Mouse (Mus musculus) gastrocnemius, adult 18-20 months (tissue): Measurements from ENCODE around the gene Snap25. TPM values are rescaled to one million over a fixed set of nuclear protein-coding genes. Genes with fewer than 3 reads are reported as not detected.

Experiments used
- DNase-seq: peaks from one replicate; pipeline ENCODE4 v3.0.0; 2021; ENCODE audit warnings: low spot score
- total RNA-seq, 2 experiments: library from RNA; stranded (reverse); gene quantifications; 2 replicates each; pipeline ENCODE4 v1.2.3; 2021

Gene Snap25
- total RNA-seq, 2 experiments from 2014 or later: not detected

DNA sequence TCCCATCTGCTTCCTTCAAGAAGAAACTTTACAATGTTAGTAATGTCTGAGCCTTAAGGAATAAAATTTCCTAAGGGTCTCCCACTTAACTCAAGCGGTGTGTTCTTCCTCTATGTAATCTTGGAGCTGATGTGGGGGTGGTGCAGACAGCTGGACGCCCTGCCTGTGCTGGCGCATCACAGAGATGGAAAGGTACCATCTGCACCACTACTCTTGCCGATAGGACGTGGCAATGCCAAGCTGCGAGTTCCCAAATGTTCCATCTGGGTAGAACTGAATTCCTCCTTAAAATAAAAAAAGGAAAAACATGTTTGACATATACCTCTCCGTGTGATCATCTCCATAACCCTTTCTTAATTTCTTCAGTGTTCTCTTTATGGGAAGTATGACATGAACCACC lies 89.9 kb downstream of the Snap25 start:
- DNase-seq: no peak

DNA sequence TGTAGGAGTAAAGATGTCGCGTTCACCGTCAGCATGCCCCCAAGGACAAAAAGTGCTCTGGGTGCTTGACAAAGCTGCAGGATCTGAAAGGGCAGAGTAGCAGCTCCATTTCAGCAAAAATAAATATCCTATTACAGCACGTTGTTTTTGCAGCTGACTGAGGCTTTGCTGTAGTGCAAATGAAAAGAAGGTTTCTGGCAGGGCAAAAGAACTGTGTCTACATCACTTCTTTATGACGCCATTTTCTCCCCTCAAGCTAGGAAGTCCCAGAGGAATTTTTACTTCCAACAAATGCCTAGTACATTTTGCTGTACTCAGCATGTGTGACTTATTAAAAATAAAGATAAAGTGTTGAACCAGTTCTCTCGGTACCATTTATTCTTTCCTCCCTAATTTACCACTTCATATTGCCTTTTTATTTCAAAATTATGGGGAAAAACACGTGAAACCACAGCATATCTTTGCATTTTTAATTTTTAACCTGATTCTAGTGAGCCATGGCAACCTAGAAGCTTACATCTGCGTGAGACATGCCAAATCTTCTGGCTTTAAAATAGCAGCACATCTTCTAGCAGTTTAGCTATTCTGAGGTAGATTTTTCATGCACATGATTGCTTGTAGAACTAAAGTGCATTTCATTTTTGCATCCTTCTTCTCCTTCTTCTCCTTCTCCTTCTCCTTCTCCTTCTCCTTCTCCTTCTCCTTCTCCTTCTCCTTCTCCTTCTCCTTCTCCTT lies 94.9 kb downstream of the Snap25 start:
- no peak for DNase-seq

- DNase-seq: no peak
Observed at GRCm38 (mm10) chr2:136811331-136811730, 98.1 kb downstream of the Snap25 start.

GRCm38 (mm10) chr2:136816717-136817400 lies 103.6 kb downstream of the Snap25 start:
- no peak for DNase-seq

DNA sequence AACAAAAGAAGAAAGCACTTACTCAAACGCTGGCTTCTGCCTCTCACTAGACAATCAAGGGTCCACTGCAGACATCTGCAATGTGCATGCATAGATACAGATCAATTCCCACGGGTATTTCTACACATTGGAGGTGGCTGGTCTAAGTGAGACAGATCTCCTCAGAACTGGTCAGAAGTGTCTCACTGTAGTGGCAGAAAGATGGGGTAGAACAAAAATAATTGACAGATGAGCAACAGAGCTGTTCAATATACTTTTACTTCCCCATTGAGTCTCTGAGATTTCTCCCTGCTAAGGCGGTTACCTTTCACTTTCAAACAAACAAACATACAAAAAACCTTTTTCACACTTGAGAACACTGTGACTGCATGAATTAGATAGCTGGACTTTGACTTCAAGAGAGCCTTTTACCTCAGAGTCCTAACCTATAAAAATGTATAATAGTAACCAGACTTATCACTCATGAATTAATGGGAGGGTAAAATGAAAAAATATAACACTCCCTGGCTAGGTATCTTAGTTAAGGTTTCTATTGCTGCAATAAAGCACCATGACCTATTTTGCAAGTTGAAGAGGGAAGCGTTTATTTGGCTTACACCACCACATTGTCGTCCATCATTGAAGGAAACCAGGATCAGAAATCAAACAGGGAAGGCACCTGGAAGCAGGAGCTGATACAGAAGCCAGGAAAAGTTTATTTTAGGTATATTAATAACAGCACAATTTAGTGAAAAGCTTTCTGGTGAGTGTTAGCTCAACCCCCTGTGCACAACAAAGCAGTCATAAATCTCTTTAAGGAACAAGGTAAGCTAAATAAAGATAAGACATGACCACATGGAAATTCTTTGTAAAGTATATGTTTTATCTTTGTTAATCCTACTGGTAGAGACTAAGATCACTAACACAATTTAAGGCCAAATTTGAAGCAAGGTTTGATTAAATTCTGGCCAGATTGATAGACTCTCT lies 110.8 kb downstream of the Snap25 start:
- no peak for DNase-seq

- DNase-seq: no peak
Observed at GRCm38 (mm10) chr2:136827612-136828011, 114.4 kb downstream of the Snap25 start.

Other genes with a start within 250 kb of the Snap25 start
- gene Ankef1, start 211.5 kb upstream of the Snap25 start, total RNA-seq: 1 to 10 TPM in 1 of 2 experiments, under 1 TPM in 1; 0.84 to 1.4 TPM
- gene AL731706.2, start 172.2 kb downstream of the Snap25 start, total RNA-seq: 10 to 100 TPM; 35.3 to 38.5 TPM
- 1 to 10 TPM; 2.7 TPM for gene Slx4ip, start 177.8 kb downstream of the Snap25 start, total RNA-seq
- gene AL731706.1, start 177.9 kb downstream of the Snap25 start, total RNA-seq: 10 to 100 TPM; 20.4 to 21.5 TPM
- 10 to 100 TPM; 31.2 to 40.4 TPM for gene Mkks, start 177.9 kb downstream of the Snap25 start, total RNA-seq